Mouse (Mus musculus) inflammation-experienced regulatory T-cells, adult 6 months (primary cell): ENCODE measurements around the gene Ebf3. TPM values are rescaled to one million over a fixed set of nuclear protein-coding genes. Genes with fewer than 3 reads are reported as not detected.

Experiments
- ATAC-seq: one replicate; pipeline ENCODE4 v1.8.0; 2017
- polyA plus RNA-seq, 3 experiments: library from polyadenylated mRNA; unstranded; fragments of 100-300 nt; shearing (Covaris generic); gene quantifications; one replicate each; pipeline ENCODE4 v1.2.1; 2017

Ebf3 gene
- polyA plus RNA-seq, 3 experiments from 2014 or later, result not detected

DNA sequence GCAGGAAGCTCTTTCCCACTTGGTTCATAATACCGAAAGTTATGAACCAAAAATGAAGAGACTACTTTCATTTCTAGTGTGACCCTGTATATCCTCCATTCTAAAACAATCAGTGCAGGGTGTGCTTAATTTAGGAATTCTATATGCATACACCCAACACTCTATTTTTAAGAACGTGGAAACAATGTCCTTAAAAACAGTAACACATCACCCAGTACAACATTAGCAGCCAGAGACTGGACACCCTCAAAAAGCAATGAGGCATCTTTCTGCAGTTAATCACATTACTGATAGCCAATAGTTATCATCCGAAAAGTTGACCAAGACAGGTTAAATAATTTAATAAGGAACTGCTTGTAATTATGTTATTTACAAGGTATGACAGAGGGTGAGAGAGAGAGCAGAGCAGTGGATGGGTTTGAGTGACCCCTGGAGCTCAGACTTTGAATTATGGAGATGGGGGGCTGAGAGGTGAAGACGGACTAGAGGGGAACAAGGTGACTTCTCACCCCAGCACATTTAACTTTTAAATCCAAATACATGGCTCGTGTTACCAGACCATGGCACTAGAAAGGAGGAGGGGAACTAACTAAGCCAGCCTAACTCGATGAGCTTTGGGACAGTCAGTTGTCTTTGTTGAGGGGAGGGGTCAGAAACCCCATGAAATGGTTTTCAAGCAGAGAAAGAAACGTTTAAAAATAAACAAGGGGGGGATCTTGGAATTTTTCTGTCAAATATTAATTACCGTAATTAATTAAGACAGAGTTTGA, 2.7 kb downstream of the Ebf3 start:
- no peak for ATAC-seq

DNA sequence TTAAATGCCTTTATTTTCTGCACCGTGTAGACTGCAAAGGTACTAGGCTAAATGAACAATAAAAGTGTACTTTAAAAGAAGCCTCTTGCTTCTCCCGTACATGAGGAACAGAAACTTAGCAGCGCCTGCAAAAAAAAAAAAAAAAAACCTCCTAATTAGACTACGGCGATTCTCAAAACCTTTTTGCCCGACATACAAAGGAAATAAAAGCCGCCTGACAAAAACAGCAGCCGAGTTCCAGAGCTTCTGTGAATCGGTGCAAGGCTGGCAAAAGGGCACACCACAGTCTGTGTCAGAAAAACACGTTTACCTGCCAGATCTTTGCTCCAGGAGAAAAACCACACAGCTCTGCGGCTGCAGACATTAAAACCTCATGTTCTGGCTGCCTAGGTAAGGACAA, 3.4 kb downstream of the Ebf3 start:
- no peak for ATAC-seq

DNA sequence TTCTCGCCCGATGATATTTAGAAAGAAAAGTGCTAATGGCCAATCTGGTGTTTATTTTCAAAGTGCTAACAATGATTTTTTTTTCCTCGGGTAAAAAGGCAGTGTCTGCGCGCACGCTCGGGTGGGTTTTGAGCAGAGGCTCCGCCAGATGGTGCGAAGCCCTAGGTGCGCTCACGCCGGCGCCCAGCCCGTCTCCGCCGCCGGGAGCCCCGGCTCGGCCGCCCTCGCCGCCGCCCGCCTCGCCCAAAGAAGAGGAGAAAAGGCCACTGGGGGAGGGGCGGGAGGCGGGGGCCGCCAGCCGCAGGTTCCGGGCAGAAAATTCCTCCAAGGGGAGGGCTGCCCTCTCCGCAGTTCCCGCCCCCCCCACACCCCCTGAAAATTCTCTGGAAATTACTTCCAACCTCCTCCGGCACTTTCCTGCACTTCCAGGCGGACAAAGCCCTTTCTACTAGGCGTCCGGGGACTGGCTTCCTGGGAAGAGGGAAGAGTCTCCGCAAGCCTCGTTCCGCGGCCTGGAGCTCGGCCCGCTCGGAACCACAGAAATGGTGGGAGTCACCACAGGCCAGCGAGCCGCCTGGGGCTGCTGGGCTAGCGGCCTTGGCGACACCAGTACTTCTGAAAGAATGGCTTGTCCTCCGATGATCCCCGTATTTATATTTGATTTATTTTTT, 4.0 kb downstream of the Ebf3 start:
- ATAC-seq, result no peak

DNA sequence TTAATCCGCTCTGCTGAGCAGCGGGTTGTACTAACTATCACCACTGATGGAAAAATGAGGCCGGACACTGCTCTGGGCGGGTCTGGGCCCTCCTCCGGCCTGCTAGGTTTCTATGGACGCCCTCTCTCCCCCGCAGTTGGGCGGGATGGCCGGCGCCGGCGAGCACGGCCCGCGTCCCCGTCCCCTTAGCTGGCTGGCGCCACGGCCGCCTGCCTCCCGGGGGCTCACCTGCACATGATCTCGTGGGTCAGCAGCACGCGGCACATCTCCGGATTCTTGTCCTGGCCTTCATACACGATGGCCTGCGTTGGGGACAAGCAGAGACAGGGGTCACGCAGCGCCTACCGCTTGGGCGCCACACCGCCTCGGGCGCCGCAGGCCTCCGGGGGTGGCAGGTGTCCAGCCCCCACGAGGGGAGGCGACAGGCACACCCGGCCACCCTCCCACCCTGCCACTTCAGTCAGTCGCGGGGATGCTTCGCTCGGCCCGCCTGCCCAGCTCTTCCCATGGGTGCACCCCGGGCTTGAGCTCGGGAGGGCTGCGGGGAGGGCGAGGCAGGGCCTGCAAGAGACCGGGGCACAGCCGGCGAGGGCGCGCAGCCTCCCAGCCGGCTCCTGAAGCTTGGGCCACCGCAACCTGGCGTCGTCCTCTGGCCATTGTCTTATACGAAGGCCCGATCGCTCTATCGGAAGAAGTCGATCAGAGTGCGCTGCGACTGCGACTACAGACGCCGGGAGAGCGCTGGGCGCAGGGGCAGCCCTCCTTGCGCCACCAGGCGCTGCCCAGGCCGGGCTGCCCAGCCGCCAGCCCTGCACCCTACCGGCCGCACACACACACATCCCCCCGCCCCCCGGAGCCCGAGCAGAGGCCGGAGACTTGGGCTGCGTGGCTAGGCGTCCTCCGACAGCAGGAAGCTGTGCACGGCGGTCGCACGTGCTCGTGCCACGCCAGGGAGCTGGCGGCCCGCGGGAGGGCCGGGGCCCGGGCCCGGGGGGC, 4.9 kb downstream of the Ebf3 start:
- ATAC-seq, result no peak

DNA sequence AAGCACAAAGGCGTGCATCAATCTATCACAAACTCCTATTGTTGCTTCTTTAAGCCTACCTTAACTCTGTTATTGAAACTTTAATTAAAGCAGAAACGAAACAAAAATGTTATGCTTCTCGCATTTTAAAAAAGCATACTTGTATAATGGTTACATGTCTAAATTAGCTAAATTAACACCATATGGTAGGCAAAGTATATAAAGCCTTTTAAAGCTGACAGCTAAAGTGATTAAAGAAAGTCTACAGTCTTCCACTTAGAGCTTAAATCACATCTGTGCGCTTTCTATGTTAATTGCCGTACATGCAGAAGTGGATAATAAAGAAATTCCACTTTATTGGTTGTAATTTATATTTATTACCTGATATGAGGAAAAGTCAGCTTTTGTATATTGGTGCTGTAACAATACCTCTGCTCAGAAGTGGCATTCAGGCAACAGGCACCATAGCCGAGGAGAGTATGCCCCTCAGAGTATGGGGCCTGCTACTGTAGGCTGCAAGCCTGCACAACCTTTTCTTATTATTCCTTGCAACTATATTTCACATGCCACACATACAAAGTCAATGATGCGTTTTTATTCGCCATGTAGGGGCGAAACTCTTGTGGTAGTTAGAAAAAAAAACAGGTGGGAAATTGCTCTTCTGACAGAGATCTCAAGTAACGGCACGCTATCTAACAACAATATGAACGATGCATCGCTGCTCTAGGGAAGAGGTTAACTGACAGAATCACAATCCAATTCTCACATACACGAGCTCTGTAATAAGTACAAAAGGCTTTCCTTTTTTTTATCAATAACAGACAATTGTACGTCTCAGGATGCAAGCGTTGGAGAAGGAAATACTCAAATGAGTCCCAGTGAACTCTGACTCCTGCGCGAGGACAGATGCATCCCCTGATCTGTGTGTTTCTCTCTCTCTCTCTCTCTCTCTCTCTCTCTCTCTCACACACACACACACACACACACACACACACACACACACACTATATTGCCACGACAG, 5.9 kb downstream of the Ebf3 start:
- no peak for ATAC-seq

DNA sequence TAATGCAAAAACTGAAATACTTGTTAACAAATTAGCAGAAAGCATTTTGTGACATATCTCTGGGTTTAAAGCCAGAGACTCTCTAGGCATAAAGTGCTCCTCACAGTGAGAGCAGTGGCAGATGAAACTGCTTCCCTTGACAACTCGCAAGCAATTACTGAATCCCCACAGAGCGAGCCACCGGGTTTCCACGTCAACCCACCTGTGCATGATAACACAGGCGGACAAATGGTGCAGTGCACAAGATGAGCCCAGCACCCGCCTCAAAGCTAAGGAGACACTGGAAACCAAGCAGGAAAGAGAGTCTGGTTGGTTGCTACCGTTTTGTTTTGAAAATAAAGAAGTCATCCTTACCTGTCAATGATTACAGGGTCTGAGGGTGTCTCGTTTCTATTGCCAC, 7.1 kb downstream of the Ebf3 start:
- ATAC-seq, result no peak

DNA sequence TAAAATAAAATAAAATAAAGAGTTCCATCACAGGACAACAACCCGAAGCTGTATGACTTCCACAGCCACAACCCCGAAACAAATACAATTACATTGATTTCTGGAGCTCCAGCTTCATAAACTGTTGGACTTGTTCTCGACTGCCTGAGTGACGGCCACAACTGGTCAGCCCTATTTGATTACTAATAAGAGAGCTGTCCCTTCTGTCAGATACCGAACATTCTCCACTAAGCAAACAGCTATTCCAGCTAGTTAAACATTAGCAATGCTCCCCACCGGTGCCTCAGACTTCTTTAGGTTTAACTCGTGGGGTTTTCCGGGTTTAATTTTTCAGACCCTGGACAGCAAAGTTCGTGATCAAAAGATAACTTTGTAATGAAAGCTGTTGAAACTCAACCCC, 8.1 kb downstream of the Ebf3 start:
- ATAC-seq, result no peak

DNA sequence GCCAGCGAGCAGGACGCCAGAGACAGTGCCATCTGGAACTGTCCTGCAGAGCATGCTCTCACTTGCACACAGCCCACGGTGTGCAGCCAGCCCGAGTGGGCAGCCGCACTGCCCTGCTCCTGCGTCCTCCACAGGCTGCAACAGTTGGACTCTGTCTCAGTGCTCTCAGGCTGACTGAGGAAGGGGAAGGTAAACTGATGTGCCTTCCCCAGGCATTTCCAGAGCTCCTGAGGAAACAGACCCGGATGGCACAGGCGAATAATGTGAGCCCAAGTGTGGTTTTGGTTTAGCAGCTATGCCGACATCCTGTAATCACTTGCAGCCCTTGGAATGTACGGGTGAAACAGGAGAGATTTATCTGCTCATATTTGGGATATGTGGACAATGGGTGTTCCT, 10.5 kb downstream of the Ebf3 start:
- no peak for ATAC-seq

DNA sequence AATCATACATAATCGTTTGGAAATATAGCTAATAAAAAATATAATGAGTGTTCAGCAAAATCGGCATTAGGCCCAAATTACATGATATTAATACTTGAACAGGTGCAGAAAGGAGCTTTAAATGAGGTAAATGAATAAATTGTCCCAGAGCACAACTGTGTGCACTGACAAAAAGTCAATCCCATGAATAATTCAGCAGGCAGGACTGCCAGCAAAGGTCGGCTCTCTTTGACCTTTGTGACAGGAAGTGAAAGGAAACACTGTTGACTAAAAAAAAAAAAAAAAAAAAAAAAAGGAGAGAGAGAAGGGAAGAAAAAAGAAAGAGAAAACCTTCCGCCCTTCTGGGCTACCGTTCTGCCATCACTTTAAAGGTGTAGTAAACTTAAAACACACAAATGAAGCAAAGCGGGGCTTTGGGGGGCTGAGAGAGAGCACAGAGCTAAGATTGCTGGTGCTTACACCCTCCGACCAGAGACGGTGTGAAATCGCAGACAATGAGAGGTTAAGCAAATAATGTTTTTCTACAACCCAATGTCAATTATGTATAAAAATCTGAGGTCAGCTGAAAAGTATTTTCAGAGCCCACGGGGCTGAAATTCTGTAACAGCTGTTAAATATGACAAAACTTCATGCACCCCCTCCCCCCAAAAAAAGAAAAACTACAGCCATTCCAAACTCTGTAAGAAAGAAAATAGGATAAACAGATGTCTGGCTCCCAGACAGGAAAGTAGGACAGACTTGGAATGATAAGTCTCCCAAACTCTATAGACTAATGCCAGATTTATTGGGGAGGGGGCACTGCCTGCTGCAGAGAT, 11.1 kb downstream of the Ebf3 start:
- no peak for ATAC-seq

DNA sequence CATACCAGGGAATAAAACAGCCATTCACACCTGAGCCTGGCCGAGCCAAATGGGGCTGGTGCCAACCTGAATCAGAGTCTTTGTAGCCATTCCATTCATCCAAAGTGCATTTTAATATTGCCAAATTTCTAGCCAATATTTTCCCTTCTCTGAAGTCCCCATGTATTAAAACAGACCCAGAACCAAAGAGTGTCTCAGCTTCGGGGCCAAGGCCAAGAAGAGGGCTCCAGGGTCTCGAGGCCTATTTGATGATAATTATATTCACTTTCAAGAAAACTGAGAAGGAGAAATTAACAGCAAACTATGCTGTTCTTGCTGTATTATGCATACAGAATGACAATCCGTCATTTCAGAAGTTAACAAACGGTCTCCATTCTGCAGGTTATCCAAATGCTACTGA, 12.1 kb downstream of the Ebf3 start:
- no peak for ATAC-seq

DNA sequence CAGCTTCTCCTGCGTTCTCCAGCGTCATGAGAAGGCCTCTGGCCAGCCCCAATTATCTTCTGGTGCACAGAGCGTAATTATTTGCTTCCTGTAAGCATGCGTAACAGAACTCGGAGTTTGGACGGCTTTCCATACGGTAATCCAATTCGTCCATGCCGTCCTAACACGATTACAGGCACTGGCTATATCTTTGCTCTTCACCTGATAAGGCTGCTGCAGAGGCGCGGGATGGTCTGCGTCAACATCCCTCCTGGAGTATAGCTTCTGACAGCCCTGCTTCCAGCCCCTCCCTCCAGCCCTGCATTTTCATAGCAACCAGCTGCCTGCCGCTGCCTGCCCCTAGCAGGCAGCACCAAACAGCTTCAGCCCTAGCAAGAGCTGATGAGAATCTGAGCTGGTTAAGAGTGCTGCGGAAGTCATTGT, 12.9 kb downstream of the Ebf3 start:
- no peak for ATAC-seq

DNA sequence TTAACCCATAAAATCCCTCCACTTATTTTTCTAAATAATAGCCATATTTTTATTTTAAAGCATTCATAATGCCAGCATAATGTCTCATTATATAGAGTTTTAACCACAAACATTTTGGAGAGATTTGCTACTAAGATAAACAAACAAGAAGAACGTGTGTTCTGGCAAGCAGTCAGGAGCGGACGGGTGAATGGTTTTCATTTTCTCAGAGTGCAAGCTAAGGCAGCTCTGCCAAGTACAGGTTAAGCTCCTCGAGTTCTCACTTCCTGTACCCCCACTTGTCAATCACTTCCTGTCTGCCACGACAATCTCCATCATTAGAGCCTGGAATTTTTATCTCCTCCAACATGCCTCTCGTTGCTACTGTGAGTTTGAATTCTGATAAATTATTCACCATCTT, 13.4 kb downstream of the Ebf3 start:
- ATAC-seq, result no peak

DNA sequence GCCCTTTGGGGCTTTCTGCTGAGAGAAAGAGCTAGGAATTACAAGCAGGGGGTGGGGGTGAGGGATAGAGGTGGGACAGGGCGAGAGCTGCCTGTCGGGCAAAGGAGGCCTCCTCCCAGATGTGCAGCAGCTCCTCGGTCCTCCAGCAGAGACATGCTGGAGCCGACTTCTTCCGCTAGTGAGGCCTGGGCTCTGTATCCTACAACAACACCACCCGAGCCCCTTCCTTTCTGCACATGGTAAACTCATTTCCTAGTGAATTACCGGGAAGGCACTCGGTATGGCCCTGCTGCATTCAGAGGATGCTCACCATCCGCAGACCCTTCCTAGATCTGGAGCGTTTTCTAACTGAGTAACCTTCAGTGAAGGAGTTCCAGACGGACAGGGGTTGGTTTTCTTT, 14.1 kb downstream of the Ebf3 start:
- no peak for ATAC-seq

DNA sequence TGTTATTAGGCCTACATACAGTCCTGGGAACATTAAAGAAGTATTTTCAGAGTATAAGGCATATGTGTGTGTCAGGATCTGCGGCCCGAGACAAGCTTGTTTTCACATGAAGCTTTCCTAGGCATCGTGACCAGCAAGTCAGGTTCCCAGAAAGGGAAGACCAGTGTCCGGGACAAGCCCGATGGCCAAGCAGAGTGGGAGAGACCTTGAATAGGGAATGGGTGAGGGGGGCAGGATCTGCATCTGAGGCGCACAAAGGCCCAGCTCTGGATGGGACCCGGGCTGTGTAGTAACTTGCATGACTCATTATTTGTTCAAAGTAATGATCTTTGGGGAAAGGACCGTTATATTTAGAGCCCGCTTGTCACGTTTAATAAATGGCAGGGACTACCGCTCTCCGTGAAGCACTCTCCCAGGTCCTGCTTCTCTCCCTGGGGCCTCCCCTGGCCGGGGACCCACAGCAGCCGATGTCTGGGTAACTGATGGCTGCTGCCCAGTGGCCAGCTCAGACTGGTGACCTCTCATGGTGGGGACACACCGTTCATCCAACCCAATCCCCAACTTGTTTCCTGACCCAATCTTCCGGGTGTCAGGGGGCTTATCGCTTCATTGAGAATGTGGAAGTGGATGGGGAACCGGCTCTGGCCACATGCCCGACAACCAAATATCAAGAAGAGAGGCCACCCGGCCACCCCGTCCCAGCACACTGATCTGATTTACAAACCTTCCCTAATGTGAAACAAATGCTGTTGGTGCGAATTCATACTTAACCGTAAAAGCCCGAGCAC, 16.5 kb downstream of the Ebf3 start:
- ATAC-seq, result no peak

DNA sequence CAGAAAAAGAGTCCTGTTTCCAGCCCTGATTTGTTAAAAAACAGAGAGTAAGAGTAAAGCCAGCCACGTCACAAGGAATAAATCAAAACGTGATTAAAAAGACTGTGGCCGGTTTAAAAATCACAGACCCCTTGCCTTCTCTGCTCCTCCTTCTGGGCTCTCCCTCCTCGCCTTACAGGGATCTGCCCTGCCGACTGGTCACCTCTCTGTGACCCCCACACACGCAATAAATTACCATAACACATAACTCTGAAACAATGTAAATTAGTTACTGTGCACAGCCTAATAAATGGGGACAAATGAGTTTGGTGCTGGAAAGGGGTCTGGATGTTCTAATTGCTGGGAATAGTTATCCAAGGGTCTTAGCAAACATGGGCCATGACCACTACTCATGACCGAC, 17.1 kb downstream of the Ebf3 start:
- ATAC-seq, result no peak

DNA sequence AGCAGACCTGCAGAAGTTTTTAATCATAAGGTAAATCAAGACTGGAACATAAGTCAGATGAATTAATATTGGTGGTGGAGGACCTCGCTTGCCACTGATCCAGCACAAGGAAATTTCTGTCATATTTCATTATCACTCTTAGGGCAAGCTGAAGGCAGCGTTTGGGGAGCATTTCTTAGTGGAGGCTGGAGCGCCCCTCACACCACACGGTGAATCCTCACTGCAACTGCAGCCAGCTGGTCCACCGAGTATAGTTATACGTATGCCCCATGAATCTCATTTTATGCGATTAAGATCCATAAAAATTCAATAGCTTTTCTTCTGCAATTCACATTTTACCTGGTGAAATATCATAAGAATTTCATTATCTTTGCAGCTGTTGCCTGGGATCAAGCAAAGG, 18.6 kb downstream of the Ebf3 start:
- ATAC-seq, result no peak

DNA sequence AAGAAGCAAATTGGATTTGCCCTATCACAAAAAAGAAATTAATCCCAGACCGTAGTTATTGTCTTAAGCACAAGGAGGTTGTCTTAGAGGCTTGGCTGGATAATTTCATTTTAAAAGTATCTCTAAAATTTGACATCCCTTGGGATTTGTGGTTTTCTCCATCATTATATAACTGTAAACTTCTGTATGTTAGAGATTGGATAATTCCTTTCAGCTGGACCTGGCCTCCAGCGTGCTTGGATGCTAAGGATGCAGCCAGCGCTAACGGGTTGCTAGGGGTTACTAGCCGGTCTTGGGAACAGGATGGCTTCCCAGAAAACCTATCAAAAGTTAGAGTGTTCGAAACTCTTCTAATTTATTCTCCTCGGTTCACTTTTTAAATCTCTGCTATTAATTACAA, 19.8 kb downstream of the Ebf3 start:
- no peak for ATAC-seq

DNA sequence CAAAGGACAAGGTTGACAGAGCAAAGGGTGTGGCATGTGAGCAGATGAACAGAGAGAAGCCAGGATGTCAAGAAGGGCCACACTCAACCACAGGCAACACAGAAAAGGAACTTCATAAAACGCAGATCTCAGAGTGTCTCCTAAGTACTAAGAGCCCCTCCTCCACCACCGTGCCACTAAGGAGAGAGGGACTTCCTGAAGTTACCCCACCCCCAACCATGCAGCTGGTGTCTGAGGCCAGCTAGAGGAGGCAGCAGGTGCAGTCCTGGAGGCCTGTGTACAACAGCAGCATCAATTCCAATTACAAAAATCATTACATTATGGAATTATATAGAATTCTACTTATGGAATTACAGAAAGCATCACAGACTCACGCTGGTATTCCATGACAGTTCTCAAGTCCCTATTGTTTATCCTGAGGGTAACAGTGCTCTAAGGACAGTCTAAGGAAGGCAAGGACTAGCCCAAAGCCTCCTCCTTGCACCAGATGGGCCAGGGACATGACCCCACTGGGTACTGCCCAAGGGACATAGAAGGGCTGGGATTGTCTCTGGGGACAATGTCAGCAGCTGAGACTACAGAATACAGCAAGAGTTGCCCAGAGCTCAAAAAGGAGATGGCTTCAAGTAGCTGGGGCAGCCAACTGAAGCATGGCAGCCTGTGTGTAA, 24.8 kb downstream of the Ebf3 start:
- no peak for ATAC-seq

DNA sequence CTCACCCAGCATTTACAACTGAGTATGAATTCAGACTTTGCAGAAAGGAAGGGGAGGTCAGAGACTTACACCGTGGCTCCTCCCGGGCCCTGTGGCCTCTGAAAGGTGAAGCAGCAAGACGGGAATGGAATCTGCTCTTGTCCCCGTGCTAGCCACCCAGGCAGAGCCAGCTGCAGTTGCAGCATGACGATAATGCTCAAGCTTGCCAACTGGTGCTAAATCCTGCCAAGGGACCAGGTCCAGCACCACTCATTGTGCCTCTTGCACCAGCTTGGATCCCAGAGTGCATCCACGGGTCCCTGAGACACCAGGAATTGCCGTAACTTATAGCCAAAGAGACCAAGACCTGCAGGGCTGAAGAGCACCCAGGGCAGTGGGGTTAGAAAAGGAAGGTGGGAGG, 36.1 kb downstream of the Ebf3 start:
- ATAC-seq, result no peak

DNA sequence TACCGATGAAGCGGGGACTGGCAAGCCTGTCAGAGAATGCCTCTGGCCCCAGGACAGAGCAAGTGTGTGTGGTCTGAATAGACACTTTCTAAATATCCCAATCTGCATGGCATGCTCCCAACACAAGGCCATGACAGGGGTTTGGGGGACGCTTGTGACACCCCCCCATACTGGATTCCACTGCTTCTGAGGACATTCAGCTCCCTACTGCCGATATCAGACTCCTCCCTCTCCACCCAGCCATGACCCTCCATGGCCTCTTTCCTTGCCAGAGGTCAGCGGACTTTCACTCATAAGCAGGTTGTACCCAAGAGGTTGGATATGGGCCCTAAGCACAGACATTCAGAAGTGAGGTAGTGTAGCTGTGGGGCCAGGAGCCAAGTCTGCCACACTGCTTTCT, 36.5 kb downstream of the Ebf3 start:
- no peak for ATAC-seq
